ENCODE assay signal across 9 mouse cellular contexts in the genomic region with DNA sequence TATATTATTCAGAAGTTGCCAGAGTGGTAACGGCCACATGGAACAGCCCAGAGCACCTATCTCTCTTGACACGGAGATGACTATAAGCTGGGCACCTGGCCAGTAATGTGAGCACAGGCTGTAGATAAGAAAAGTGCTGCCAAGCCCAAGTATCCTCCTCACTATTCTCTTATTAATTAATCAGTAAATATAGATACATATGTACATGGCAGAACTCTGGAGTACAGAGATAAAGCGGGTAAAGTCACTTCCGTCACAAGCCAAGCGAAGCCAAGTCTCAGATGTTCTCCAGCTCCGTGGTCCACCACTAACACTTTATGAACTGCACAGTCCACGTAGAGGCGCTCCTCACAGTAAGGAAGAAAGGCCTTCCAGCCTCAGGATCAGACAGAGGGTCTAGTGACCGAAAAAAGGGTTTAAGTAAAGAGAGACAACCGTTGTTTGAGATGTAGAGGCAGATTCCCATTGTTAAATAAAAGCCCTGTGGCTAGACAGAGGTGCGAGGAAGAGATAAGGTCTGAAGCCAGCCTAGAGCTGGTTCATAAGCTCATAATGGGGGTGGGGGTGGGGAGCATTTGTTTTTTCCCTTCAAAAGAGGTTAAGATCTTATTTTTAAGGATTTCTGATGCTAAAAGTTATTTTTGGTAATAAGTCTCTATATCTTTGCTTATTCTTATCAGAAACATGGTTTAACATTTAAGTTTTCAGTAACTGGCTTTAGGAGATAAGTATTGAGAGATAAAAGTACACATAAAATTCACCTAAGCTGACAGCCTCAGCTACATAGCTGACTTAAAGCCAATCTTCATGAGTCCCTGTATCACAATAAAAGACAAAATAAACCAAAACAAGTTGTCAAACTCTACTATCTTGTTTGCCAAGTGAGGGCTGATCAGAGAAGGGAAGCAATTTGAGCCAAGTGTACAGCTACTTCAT.
A peak's percentile ranks its signal among the peaks of the same experiment; 100 is the strongest.
DNase-seq lines count a peak whose midpoint lies in the region; ATAC-seq and TF ChIP-seq lines count a peak whose summit lies in the region.
"Had no signal": no experiment of that assay in that cellular context is flagged by ENCODE, and none has a peak within 500 bp of the region (broad histone marks: within the 10 kb centered on the region; RNA-seq: fewer than 3 reads in every experiment).

No protein-coding gene starts in this region.

- intact Hi-C loops in gastrocnemius, adult 2 months (cut with DNase I) = no loop called here

- DNase-seq in gastrocnemius, adult 2 months = peak; percentile 26
- no peak for DNase-seq in gastrocnemius, postnatal 4 days (ENCODE audit: low spot score in 2 of 2)
- peak; percentile 59 for DNase-seq in c-Kit-negative CD71-positive TER-119-positive erythroid progenitor cells, embryonic 14.5 days (ENCODE audit: low read depth, low spot score)
- DNase-seq in heart, postnatal 4 days = peak; percentile 36
- no peak for DNase-seq in spleen, adult 2 months (ENCODE audit: low read depth in 1 of 2, low spot score in 2 of 2)
- DNase-seq in T-cell, adult 2 months (ENCODE audit: low spot score) = no peak
- DNase-seq in midbrain, embryonic 14.5 days = no peak
- DNase-seq: cerebellum, adult 8-10 months had no signal

- no peak overlapping the region for H3K9ac ChIP-seq in midbrain, embryonic 14.5 days (replicated peaks; ENCODE audit: low read length)

- 0 out of 2 replicates have a peak, but pooled peaks cover 1% of the 10 kb centered on the region for H3K27me3 ChIP-seq in spleen, adult 2 months (ENCODE audit: control insufficient read depth, insufficient read depth, low read length)
- H3K27me3 ChIP-seq in midbrain, embryonic 14.5 days (ENCODE audit: control insufficient read depth, insufficient read depth, low read length) = no peaks in the 10 kb centered on the region

- ATAC-seq in activated CD4-positive, CD25-positive, alpha-beta regulatory T cell, adult 4 months = no peak
- ATAC-seq in midbrain, embryonic 14.5 days (ENCODE audit: low FRiP score, low TSS enrichment) = no peak

- H3K4me2 ChIP-seq in midbrain, embryonic 14.5 days (ENCODE audit: low read length) = no peak overlapping the region

- TF ChIP-seq CTCF in gastrocnemius, adult 2 months (IDR thresholded peaks at IDR 0.05) = no peak
- no peak for TF ChIP-seq CTCF in spleen, adult 2 months (IDR thresholded peaks at IDR 0.05; ENCODE audit: extremely low read depth, insufficient read depth, insufficient read length, insufficient replicate concordance)

- WGBS in spleen, adult 2 months = 69% methylated on average over 11 of the region's 11 CpGs
- 74% methylated on average over 11 of the region's 11 CpGs for WGBS in midbrain, embryonic 14.5 days

- no peak overlapping the region for H3K27ac ChIP-seq in gastrocnemius, adult 2 months
- H3K27ac ChIP-seq in spleen, adult 2 months (ENCODE audit: insufficient read depth, low read length) = peak overlapping the region; percentile 41; the same call in 1 of the 2 replicates
- no peak overlapping the region for H3K27ac ChIP-seq in midbrain, embryonic 14.5 days (replicated peaks; ENCODE audit: low read depth, low read length)

- TF ChIP-seq POLR2A in spleen, adult 2 months (IDR thresholded peaks at IDR 0.05; ENCODE audit: low read depth, low read length) = no peak

- H3K9me3 ChIP-seq in midbrain, embryonic 14.5 days (ENCODE audit: control insufficient read depth, low read length) = no peaks in the 10 kb centered on the region

- no peaks in the 10 kb centered on the region for H3K4me1 ChIP-seq in spleen, adult 2 months (ENCODE audit: control insufficient read depth, insufficient read depth, insufficient read length)
- H3K4me1 ChIP-seq in midbrain, embryonic 14.5 days (ENCODE audit: control insufficient read depth, insufficient read depth, low read length) = peaks cover 9% of the 10 kb centered on the region

- no peaks in the 10 kb centered on the region for H3K36me3 ChIP-seq in spleen, adult 2 months (ENCODE audit: control insufficient read depth, insufficient read depth, low read length)
- H3K36me3 ChIP-seq in midbrain, embryonic 14.5 days (ENCODE audit: control insufficient read depth, insufficient read depth, low read length) = no peaks in the 10 kb centered on the region

- no peak overlapping the region for H3K4me3 ChIP-seq in gastrocnemius, adult 2 months
- no peak overlapping the region for H3K4me3 ChIP-seq in spleen, adult 2 months (ENCODE audit: extremely low read depth, insufficient read depth, insufficient read length)
- no peak overlapping the region for H3K4me3 ChIP-seq in midbrain, embryonic 14.5 days (replicated peaks; ENCODE audit: low read depth, low read length)

Comparison
In these comparisons a context has a peak if more than half of its experiments do, and no peak if none do; other contexts are left out.
1. DNase-seq: peak in gastrocnemius, adult 2 months (single experiment), c-Kit-negative CD71-positive TER-119-positive erythroid progenitor cells, embryonic 14.5 days (single experiment) and heart, postnatal 4 days (single experiment); none in gastrocnemius, postnatal 4 days (0 of 2), spleen, adult 2 months (0 of 2), T-cell, adult 2 months (single experiment) and midbrain, embryonic 14.5 days (single experiment).